Mouse (Mus musculus) forebrain, postnatal 0 days (tissue): ENCODE results near the gene Rreb1. TPM values are rescaled to one million over a fixed set of nuclear protein-coding genes. Genes with fewer than 3 reads are reported as not detected.

ENCODE experiments used
- ATAC-seq: fragments of 200-750 bp; cut with Nextera tagmentation; 2 replicates; pipeline ENCODE4 v1.8.0; 2017; ENCODE audit warnings: mild to moderate bottlenecking, moderate library complexity
- DNase-seq: peaks from one replicate; pipeline ENCODE4 v3.0.0-alpha.2; 2015
- H3K27ac ChIP-seq: fragments of 300-500 bp; sonication (generic); 2 replicates; pipeline ENCODE4 v1.5.1; 2014; ENCODE audit warnings: low read depth, mild to moderate bottlenecking, antibody characterized with exemption, low read length, moderate library complexity, mixed read lengths
- H3K27me3 ChIP-seq: fragments of 300-500 bp; sonication (generic); 2 replicates; pipeline ENCODE4 v1.6.1; 2014; ENCODE audit warnings: mild to moderate bottlenecking, low read length, mixed read lengths; ENCODE audit not compliant: insufficient read depth
- H3K36me3 ChIP-seq: fragments of 300-500 bp; sonication (generic); 2 replicates; pipeline ENCODE4 v1.6.1; 2014; ENCODE audit warnings: mild to moderate bottlenecking, moderate library complexity; ENCODE audit not compliant: insufficient read depth
- H3K4me1 ChIP-seq: fragments of 300-500 bp; sonication (generic); 2 replicates; pipeline ENCODE4 v1.6.1; 2014; ENCODE audit warnings: antibody characterized with exemption; ENCODE audit not compliant: insufficient read depth
- H3K4me2 ChIP-seq: fragments of 300-500 bp; sonication (generic); 2 replicates; pipeline ENCODE4 v1.6.1; 2014; ENCODE audit warnings: low read depth, mild to moderate bottlenecking, moderate library complexity
- H3K4me3 ChIP-seq: fragments of 300-500 bp; sonication (generic); 2 replicates; pipeline ENCODE4 v1.5.1; 2014; ENCODE audit warnings: low read depth, low read length, mixed read lengths
- H3K9ac ChIP-seq: fragments of 300-500 bp; sonication (generic); 2 replicates; pipeline ENCODE4 v1.6.1; 2014; ENCODE audit warnings: mild to moderate bottlenecking
- H3K9me3 ChIP-seq: fragments of 300-500 bp; sonication (generic); 2 replicates; pipeline ENCODE4 v1.6.1; 2016; ENCODE audit warnings: low read length
- CTCF ChIP-seq: sonication (generic); IDR thresholded peaks from 2 replicates; pipeline ENCODE4 v1.5.1; 2016; ENCODE audit warnings: antibody characterized with exemption, control low read depth, low read depth
- WGBS: fragments of 180-500 bp; shearing (Covaris S2); extraction: QIAGEN DNeasy Blood & Tissue Kit; methylation state at CpG from one replicate; pipeline ENCODE4 v1.1.7; 2014; 5-methylcytosine and 5-hydroxymethylcytosine counted together
- polyA plus RNA-seq: library from polyadenylated mRNA; unstranded; fragments of >200 nt; fragmentation: Nextera tagmentation; extraction: Ambion mirVana; gene quantifications from 2 replicates; pipeline ENCODE4 v1.2.1, GENCODE M21; 2015
- total RNA-seq: library from RNA; depleted of rRNA; stranded (reverse); fragments of >200 nt; gene quantifications from 2 replicates; pipeline ENCODE4 v1.2.3, GENCODE M21; 2014

Gene Rreb1
- total and polyA plus RNA-seq, 2 experiments from 2014 or later: 1.6 to 4.9 TPM

GRCm38 (mm10) chr13:37863643-37864042 lies 85.4 kb downstream of the Rreb1 start:
- no peak for TF ChIP-seq CTCF
- 86% methylated on average over 5 of the region's 5 CpGs for whole genome bisulfite sequencing
- Histone ChIP-seq H3K4me3 (no peak overlapping the region), H3K36me3 (no peaks in the 10 kb centered on the region), H3K9me3 (no peaks in the 10 kb centered on the region), H3K9ac (no peak overlapping the region), H3K4me2 (no peak overlapping the region), H3K27me3 (no peaks in the 10 kb centered on the region), H3K27ac (no peak overlapping the region), H3K4me1 (0 out of 2 replicates have a peak, but pooled peaks cover 3% of the 10 kb centered on the region)
- no peak for DNase-seq
- no peak for ATAC-seq

GRCm38 (mm10) chr13:37864697-37865096 lies 86.5 kb downstream of the Rreb1 start:
- DNase-seq (no peak), ATAC-seq (no peak)
- 0 out of 2 replicates have a peak, but pooled peaks cover 3% of the 10 kb centered on the region for H3K4me1 ChIP-seq
- H3K9me3 ChIP-seq: no peaks in the 10 kb centered on the region
- H3K27ac ChIP-seq: no peak overlapping the region
- no peak overlapping the region for H3K4me2 ChIP-seq
- H3K9ac ChIP-seq: no peak overlapping the region
- H3K4me3 ChIP-seq: no peak overlapping the region
- H3K27me3 ChIP-seq: no peaks in the 10 kb centered on the region
- WGBS: 93% methylated on average over 1 of the region's 1 CpGs
- H3K36me3 ChIP-seq: no peaks in the 10 kb centered on the region
- TF ChIP-seq CTCF: no peak

- H3K4me1 ChIP-seq: 0 out of 2 replicates have a peak, but pooled peaks cover 3% of the 10 kb centered on the region
- 66% methylated on average over 5 of the region's 5 CpGs for WGBS
- TF ChIP-seq CTCF: no peak
- no peaks in the 10 kb centered on the region for H3K9me3 ChIP-seq
- H3K4me2 ChIP-seq: no peak overlapping the region
- no peak overlapping the region for H3K27ac ChIP-seq
- DNase-seq (no peak), ATAC-seq (no peak)
- no peaks in the 10 kb centered on the region for H3K36me3 ChIP-seq
- H3K9ac ChIP-seq: no peak overlapping the region
- H3K27me3 ChIP-seq: no peaks in the 10 kb centered on the region
- H3K4me3 ChIP-seq: no peak overlapping the region
Observed at GRCm38 (mm10) chr13:37866296-37866695, 88.1 kb downstream of the Rreb1 start.

GRCm38 (mm10) chr13:37866846-37867245 lies 88.6 kb downstream of the Rreb1 start:
- WGBS: 35% methylated on average over 3 of the region's 3 CpGs
- H3K9me3 ChIP-seq: no peaks in the 10 kb centered on the region
- H3K27ac ChIP-seq: no peak overlapping the region
- H3K27me3 ChIP-seq: no peaks in the 10 kb centered on the region
- no peaks in the 10 kb centered on the region for H3K36me3 ChIP-seq
- no peak for TF ChIP-seq CTCF
- H3K4me2 ChIP-seq: no peak overlapping the region
- ATAC-seq (peak; percentile 67; the same call in 1 of the 2 replicates), DNase-seq (peak; percentile 43)
- H3K4me3 ChIP-seq: no peak overlapping the region
- H3K4me1 ChIP-seq: 0 out of 2 replicates have a peak, but pooled peaks cover 3% of the 10 kb centered on the region
- H3K9ac ChIP-seq: no peak overlapping the region

GRCm38 (mm10) chr13:37870118-37870908 lies 92.1 kb downstream of the Rreb1 start:
- 93% methylated on average over 12 of the region's 12 CpGs for WGBS

GRCm38 (mm10) chr13:37872142-37872835 lies 94.1 kb downstream of the Rreb1 start:
- TF ChIP-seq CTCF: no peak
- H3K27me3 ChIP-seq: no peaks in the 10 kb centered on the region
- H3K4me2 ChIP-seq: no peak overlapping the region
- H3K4me3 ChIP-seq: no peak overlapping the region
- 92% methylated on average over 2 of the region's 2 CpGs for WGBS
- no peak overlapping the region for H3K9ac ChIP-seq
- no peaks in the 10 kb centered on the region for H3K9me3 ChIP-seq
- no peaks in the 10 kb centered on the region for H3K36me3 ChIP-seq
- DNase-seq (no peak), ATAC-seq (no peak)
- H3K27ac ChIP-seq: no peak overlapping the region
- no peaks in the 10 kb centered on the region for H3K4me1 ChIP-seq

More at GRCm38 (mm10) chr13:37870118-37870908, 92.1 kb downstream of the Rreb1 start:
- Histone ChIP-seq H3K9me3 (no peaks in the 10 kb centered on the region), H3K4me2 (no peak overlapping the region), H3K9ac (no peak overlapping the region), H3K27ac (no peak overlapping the region), H3K4me3 (no peak overlapping the region), H3K27me3 (no peaks in the 10 kb centered on the region), H3K36me3 (no peaks in the 10 kb centered on the region), H3K4me1 (0 out of 2 replicates have a peak, but pooled peaks cover 3% of the 10 kb centered on the region)
- ATAC-seq (no peak), DNase-seq (no peak)
- TF ChIP-seq CTCF: no peak
